Mouse (Mus musculus) midbrain, embryonic 16.5 days (tissue): ENCODE measurements around the gene St6galnac3. TPM values are rescaled to one million over a fixed set of nuclear protein-coding genes. Genes with fewer than 3 reads are reported as not detected.

ENCODE experiments used
- ATAC-seq: fragments of 200-750 bp; cut with Nextera tagmentation; 2 replicates; pipeline ENCODE4 v1.8.0; 2017; ENCODE audit warnings: moderate TSS enrichment
- H3K27ac ChIP-seq: fragments of 300-500 bp; sonication (generic); 2 replicates; pipeline ENCODE4 v1.5.1; 2014; ENCODE audit warnings: mild to moderate bottlenecking, low read length, mixed read lengths
- H3K27me3 ChIP-seq: fragments of 300-500 bp; sonication (generic); 2 replicates; pipeline ENCODE4 v1.6.1; 2014; ENCODE audit warnings: low read depth, low read length, mixed read lengths; ENCODE audit not compliant: control insufficient read depth, insufficient read depth
- H3K36me3 ChIP-seq: fragments of 300-500 bp; sonication (generic); 2 replicates; pipeline ENCODE4 v1.6.1; 2014; ENCODE audit warnings: mild to moderate bottlenecking, low read length, moderate library complexity, mixed read lengths; ENCODE audit not compliant: control insufficient read depth, insufficient read depth
- H3K4me1 ChIP-seq: fragments of 300-500 bp; sonication (generic); 2 replicates; pipeline ENCODE4 v1.6.1; 2014; ENCODE audit warnings: mild to moderate bottlenecking, low read length, mixed read lengths; ENCODE audit not compliant: control insufficient read depth, insufficient read depth
- H3K4me2 ChIP-seq: fragments of 300-500 bp; sonication (generic); 2 replicates; pipeline ENCODE4 v1.6.1; 2014; ENCODE audit warnings: mild to moderate bottlenecking, low read length, mixed read lengths
- H3K4me3 ChIP-seq: fragments of 300-500 bp; sonication (generic); 2 replicates; pipeline ENCODE4 v1.5.1; 2014; ENCODE audit warnings: low read depth, mild to moderate bottlenecking, low read length, moderate library complexity, mixed read lengths
- H3K9ac ChIP-seq: fragments of 300-500 bp; sonication (generic); 2 replicates; pipeline ENCODE4 v1.6.1; 2014; ENCODE audit warnings: low read depth, low read length, mixed read lengths
- H3K9me3 ChIP-seq: fragments of 300-500 bp; sonication (generic); replicated peaks from 2 replicates; pipeline ENCODE4 v1.6.1; 2014; ENCODE audit warnings: mild to moderate bottlenecking, low read length, mixed read lengths; ENCODE audit not compliant: control insufficient read depth, poor library complexity, severe bottlenecking
- WGBS: fragments of 180-500 bp; shearing (Covaris S2); extraction: QIAGEN DNeasy Blood & Tissue Kit; methylation state at CpG from one replicate; pipeline ENCODE4 v1.1.7; 2014; 5-methylcytosine and 5-hydroxymethylcytosine counted together
- polyA plus RNA-seq: library from polyadenylated mRNA; unstranded; fragments of >200 nt; fragmentation: Nextera tagmentation; extraction: Ambion mirVana; gene quantifications from 2 replicates; pipeline ENCODE4 v1.2.1, GENCODE M21; 2015

St6galnac3 gene
- polyA plus RNA-seq, 1 experiment from 2014 or later = 19.1 TPM

- Histone ChIP-seq H3K9me3 (no peaks in the 10 kb centered on the region), H3K4me3 (no peak overlapping the region), H3K4me1 (no peaks in the 10 kb centered on the region), H3K9ac (no peak overlapping the region), H3K4me2 (no peak overlapping the region), H3K27ac (no peak overlapping the region), H3K27me3 (no peaks in the 10 kb centered on the region), H3K36me3 (no peaks in the 10 kb centered on the region)
- no peak for ATAC-seq
- WGBS = 78% methylated on average over 6 of the region's 6 CpGs
Measured at GRCm38 (mm10) chr3:153707687-153708086, 17.3 kb downstream of the St6galnac3 start.

GRCm38 (mm10) chr3:153706901-153707300 is 18.1 kb downstream of the St6galnac3 start:
- Histone ChIP-seq H3K36me3 (no peaks in the 10 kb centered on the region), H3K4me3 (no peak overlapping the region), H3K27ac (no peak overlapping the region), H3K4me1 (no peaks in the 10 kb centered on the region), H3K9me3 (no peaks in the 10 kb centered on the region), H3K27me3 (no peaks in the 10 kb centered on the region), H3K9ac (no peak overlapping the region), H3K4me2 (no peak overlapping the region)
- WGBS = 94% methylated on average over 1 of the region's 1 CpGs
- no peak for ATAC-seq

- WGBS = 47% methylated on average over 15 of the region's 15 CpGs
- peaks cover 2% of the 10 kb centered on the region; the same call in 1 of the 2 replicates for H3K4me1 ChIP-seq
- no peak for ATAC-seq
- H3K27me3 ChIP-seq = no peaks in the 10 kb centered on the region
- H3K27ac ChIP-seq = no peak overlapping the region
- no peaks in the 10 kb centered on the region for H3K9me3 ChIP-seq
- no peak overlapping the region for H3K4me2 ChIP-seq
- H3K9ac ChIP-seq = no peak overlapping the region
- H3K36me3 ChIP-seq = no peaks in the 10 kb centered on the region
- H3K4me3 ChIP-seq = no peak overlapping the region
Measured at GRCm38 (mm10) chr3:153701752-153702740, 22.9 kb downstream of the St6galnac3 start.

GRCm38 (mm10) chr3:153701172-153701571 is 23.8 kb downstream of the St6galnac3 start:
- ATAC-seq = no peak
- Histone ChIP-seq H3K9ac (no peak overlapping the region), H3K36me3 (no peaks in the 10 kb centered on the region), H3K27ac (no peak overlapping the region), H3K4me1 (peaks cover 2% of the 10 kb centered on the region; the same call in 1 of the 2 replicates), H3K4me2 (no peak overlapping the region), H3K27me3 (no peaks in the 10 kb centered on the region), H3K9me3 (no peaks in the 10 kb centered on the region), H3K4me3 (no peak overlapping the region)
- 84% methylated on average over 7 of the region's 7 CpGs for WGBS

GRCm38 (mm10) chr3:153699086-153699485 is 25.9 kb downstream of the St6galnac3 start:
- ATAC-seq = no peak
- H3K4me2 ChIP-seq = no peak overlapping the region
- H3K27me3 ChIP-seq = no peaks in the 10 kb centered on the region
- no peaks in the 10 kb centered on the region for H3K36me3 ChIP-seq
- WGBS = 92% methylated on average over 8 of the region's 8 CpGs
- no peaks in the 10 kb centered on the region for H3K9me3 ChIP-seq
- no peak overlapping the region for H3K9ac ChIP-seq
- peaks cover 2% of the 10 kb centered on the region; the same call in 1 of the 2 replicates for H3K4me1 ChIP-seq
- no peak overlapping the region for H3K4me3 ChIP-seq
- no peak overlapping the region for H3K27ac ChIP-seq

GRCm38 (mm10) chr3:153692978-153693377 is 32.0 kb downstream of the St6galnac3 start:
- Histone ChIP-seq H3K36me3 (no peaks in the 10 kb centered on the region), H3K4me3 (no peak overlapping the region), H3K9ac (no peak overlapping the region), H3K27ac (no peak overlapping the region), H3K4me2 (no peak overlapping the region), H3K9me3 (no peaks in the 10 kb centered on the region), H3K27me3 (no peaks in the 10 kb centered on the region), H3K4me1 (peaks cover 14% of the 10 kb centered on the region; the same call in 1 of the 2 replicates)
- WGBS = 87% methylated on average over 7 of the region's 7 CpGs
- ATAC-seq = no peak

- Histone ChIP-seq H3K4me1 (peaks cover 12% of the 10 kb centered on the region; the same call in 1 of the 2 replicates), H3K4me2 (no peak overlapping the region), H3K36me3 (no peaks in the 10 kb centered on the region), H3K4me3 (no peak overlapping the region), H3K27ac (no peak overlapping the region), H3K9ac (no peak overlapping the region), H3K9me3 (no peaks in the 10 kb centered on the region), H3K27me3 (no peaks in the 10 kb centered on the region)
- ATAC-seq = no peak
- 80% methylated on average over 11 of the region's 11 CpGs for WGBS
Measured at GRCm38 (mm10) chr3:153692206-153692813, 32.7 kb downstream of the St6galnac3 start.

GRCm38 (mm10) chr3:153691537-153691936 is 33.4 kb downstream of the St6galnac3 start:
- no peak for ATAC-seq
- no peak overlapping the region for H3K4me3 ChIP-seq
- no peak overlapping the region for H3K4me2 ChIP-seq

GRCm38 (mm10) chr3:153690553-153690952 is 34.4 kb downstream of the St6galnac3 start:
- no peaks in the 10 kb centered on the region for H3K27me3 ChIP-seq
- H3K9ac ChIP-seq = no peak overlapping the region
- no peaks in the 10 kb centered on the region for H3K36me3 ChIP-seq
- 79% methylated on average over 2 of the region's 2 CpGs for WGBS
- no peak overlapping the region for H3K4me2 ChIP-seq
- H3K4me1 ChIP-seq = peaks cover 12% of the 10 kb centered on the region; the same call in 1 of the 2 replicates
- no peak for ATAC-seq
- H3K9me3 ChIP-seq = no peaks in the 10 kb centered on the region
- H3K27ac ChIP-seq = no peak overlapping the region
- no peak overlapping the region for H3K4me3 ChIP-seq

More at GRCm38 (mm10) chr3:153691537-153691936, 33.4 kb downstream of the St6galnac3 start:
- peaks cover 12% of the 10 kb centered on the region; the same call in 1 of the 2 replicates for H3K4me1 ChIP-seq
- H3K27ac ChIP-seq = no peak overlapping the region
- no peaks in the 10 kb centered on the region for H3K9me3 ChIP-seq
- H3K27me3 ChIP-seq = no peaks in the 10 kb centered on the region
- 50% methylated on average over 4 of the region's 4 CpGs for WGBS
- H3K9ac ChIP-seq = no peak overlapping the region
- H3K36me3 ChIP-seq = no peaks in the 10 kb centered on the region
